Mouse (Mus musculus): ENCODE measurements around the gene Crabp1.

Gene Crabp1

GRCm38 (mm10) chr9:54765336-54766085, 963 bp downstream of the Crabp1 start:
- intact Hi-C loops (cut with DNase I): no loop called here

- intact Hi-C loops (cut with DNase I): no loop called here
These were observed 5.7 kb downstream of the Crabp1 start for GRCm38 (mm10) chr9:54770140-54770780.

- intact Hi-C loops (cut with DNase I): no loop called here
These were observed 12.0 kb downstream of the Crabp1 start for GRCm38 (mm10) chr9:54776451-54776982.

- intact Hi-C loops (cut with DNase I): no loop called here
These were observed 14.7 kb downstream of the Crabp1 start for GRCm38 (mm10) chr9:54779280-54779679.

GRCm38 (mm10) chr9:54782504-54782903, 18.0 kb downstream of the Crabp1 start:
- intact Hi-C loops (cut with DNase I): no loop called here

- intact Hi-C loops (cut with DNase I): no loop called here
These were observed 19.5 kb downstream of the Crabp1 start for GRCm38 (mm10) chr9:54784003-54784402.

- intact Hi-C loops (cut with DNase I): no loop called here
These were observed 20.7 kb downstream of the Crabp1 start for GRCm38 (mm10) chr9:54785215-54785614.

GRCm38 (mm10) chr9:54786083-54786482, 21.5 kb downstream of the Crabp1 start:
- intact Hi-C loops (cut with DNase I): no loop called here

GRCm38 (mm10) chr9:54787760-54788159, 23.2 kb downstream of the Crabp1 start:
- intact Hi-C loops (cut with DNase I): no loop called here

GRCm38 (mm10) chr9:54790271-54790670, 25.7 kb downstream of the Crabp1 start:
- intact Hi-C loops (cut with DNase I): no loop called here

GRCm38 (mm10) chr9:54801460-54801961, 37.0 kb downstream of the Crabp1 start:
- intact Hi-C loops (cut with DNase I): no loop called here

- intact Hi-C loops (cut with DNase I): no loop called here
These were observed 38.5 kb downstream of the Crabp1 start for GRCm38 (mm10) chr9:54802749-54803679.

GRCm38 (mm10) chr9:54804351-54804750, 39.8 kb downstream of the Crabp1 start:
- intact Hi-C loops (cut with DNase I): no loop called here

- intact Hi-C loops (cut with DNase I): no loop called here
These were observed 43.2 kb downstream of the Crabp1 start for GRCm38 (mm10) chr9:54807761-54808160.

GRCm38 (mm10) chr9:54809953-54810352, 45.4 kb downstream of the Crabp1 start:
- intact Hi-C loops (cut with DNase I): no loop called here

GRCm38 (mm10) chr9:54816508-54817201, 52.1 kb downstream of the Crabp1 start:
- intact Hi-C loops (cut with DNase I): no loop called here

- intact Hi-C loops (cut with DNase I): loop anchor here (2.0 to 10.0 kb wide), 2 partner anchors 83 to 293 kb away; no protein-coding TSS in a partner anchor
These were observed 57.0 kb downstream of the Crabp1 start for GRCm38 (mm10) chr9:54821442-54822100.

Data from adrenal gland (tissue).